Mouse (Mus musculus): Measurements from ENCODE around the gene Gucy2d. TPM values are rescaled to one million over a fixed set of nuclear protein-coding genes. Genes with fewer than 3 reads are reported as not detected.

Gucy2d gene
- polyA plus RNA-seq (2015; fragmentation: Illumina TruSeq; extraction: RNeasy Lipid Tissue Mini Kit (QIAGEN cat#74804); ENCODE audit: insufficient read depth, low replicate concordance) = not detected

GRCm38 (mm10) chr7:98439956-98440466 lies at the start of gene Gucy2d:
TSS of gene Gucy2d (plus strand) at chr7:98440416.

GRCm38 (mm10) chr7:98489131-98489530 lies 48.9 kb downstream of the Gucy2d start, which contains the start of gene Lrrc32:
TSS of gene Lrrc32 (plus strand) at chr7:98489283.

Other genes with a start within 250 kb of the Gucy2d start
- not detected for gene B3gnt6, start 240.9 kb upstream of the Gucy2d start, polyA plus RNA-seq (2015; fragmentation: Illumina TruSeq; extraction: RNeasy Lipid Tissue Mini Kit (QIAGEN cat#74804); ENCODE audit: insufficient read depth, low replicate concordance)
- 36.3 TPM for gene Acer3, start 119.2 kb upstream of the Gucy2d start, polyA plus RNA-seq (2015; fragmentation: Illumina TruSeq; extraction: RNeasy Lipid Tissue Mini Kit (QIAGEN cat#74804); ENCODE audit: insufficient read depth, low replicate concordance)
- 4.3 TPM for gene Tsku, start 79.1 kb upstream of the Gucy2d start, polyA plus RNA-seq (2015; fragmentation: Illumina TruSeq; extraction: RNeasy Lipid Tissue Mini Kit (QIAGEN cat#74804); ENCODE audit: insufficient read depth, low replicate concordance)
- 2.7 TPM for gene Lrrc32, start 48.9 kb downstream of the Gucy2d start, polyA plus RNA-seq (2015; fragmentation: Illumina TruSeq; extraction: RNeasy Lipid Tissue Mini Kit (QIAGEN cat#74804); ENCODE audit: insufficient read depth, low replicate concordance)
- 62.1 TPM for gene Emsy, start 216.4 kb downstream of the Gucy2d start, polyA plus RNA-seq (2015; fragmentation: Illumina TruSeq; extraction: RNeasy Lipid Tissue Mini Kit (QIAGEN cat#74804); ENCODE audit: insufficient read depth, low replicate concordance)

All from spleen, adult 10 weeks (tissue).